In genomic region chr11:88461601-88462000, GRCm38 (mm10) we compare ENCODE assay signal across 13 mouse cellular contexts.
DNase-seq lines count a peak whose midpoint lies in the region; ATAC-seq and TF ChIP-seq lines count a peak whose summit lies in the region.
"Had no signal": no experiment of that assay in that cellular context is flagged by ENCODE, and none has a peak within 500 bp of the region (broad histone marks: within the 10 kb centered on the region; RNA-seq: fewer than 3 reads in every experiment).

No protein-coding gene starts in this region.

- H3K27me3 ChIP-seq in heart, embryonic 12.5 days (replicated peaks): no peaks in the 10 kb centered on the region
- H3K27me3 ChIP-seq in midbrain, embryonic 11.5 days (ENCODE audit: control insufficient read depth, insufficient read depth, low read length): no peaks in the 10 kb centered on the region
- no peaks in the 10 kb centered on the region for H3K27me3 ChIP-seq in midbrain, postnatal 0 days (ENCODE audit: insufficient read depth, low read length)
- no peaks in the 10 kb centered on the region for H3K27me3 ChIP-seq in midbrain, embryonic 15.5 days (replicated peaks)
- H3K27me3 ChIP-seq: liver, embryonic 12.5 days had no signal

- no peaks in the 10 kb centered on the region for H3K9me3 ChIP-seq in heart, embryonic 12.5 days (replicated peaks)
- H3K9me3 ChIP-seq in midbrain, embryonic 11.5 days (ENCODE audit: control insufficient read depth, low read length): no peaks in the 10 kb centered on the region
- no peaks in the 10 kb centered on the region for H3K9me3 ChIP-seq in midbrain, postnatal 0 days (ENCODE audit: low read length)
- no peaks in the 10 kb centered on the region for H3K9me3 ChIP-seq in midbrain, embryonic 15.5 days
- H3K9me3 ChIP-seq: liver, embryonic 12.5 days had no signal

- peaks cover 78% of the 10 kb centered on the region for H3K4me1 ChIP-seq in heart, embryonic 12.5 days (replicated peaks)
- peaks cover 49% of the 10 kb centered on the region for H3K4me1 ChIP-seq in midbrain, embryonic 11.5 days (ENCODE audit: control insufficient read depth, insufficient read depth, low read length)
- H3K4me1 ChIP-seq in midbrain, postnatal 0 days (ENCODE audit: insufficient read depth, low read length): peaks cover 6% of the 10 kb centered on the region; the same call in 1 of the 2 replicates
- H3K4me1 ChIP-seq in midbrain, embryonic 15.5 days: peaks cover 59% of the 10 kb centered on the region
- H3K4me1 ChIP-seq: liver, embryonic 12.5 days had no signal

- no peak overlapping the region for H3K4me2 ChIP-seq in heart, embryonic 12.5 days
- H3K4me2 ChIP-seq in midbrain, embryonic 11.5 days: no peak overlapping the region
- H3K4me2 ChIP-seq in midbrain, postnatal 0 days (ENCODE audit: low read depth, low read length, poor library complexity, severe bottlenecking): no peak overlapping the region
- H3K4me2 ChIP-seq in midbrain, embryonic 15.5 days: no peak overlapping the region
- H3K4me2 ChIP-seq: liver, embryonic 12.5 days had no signal

- H3K27ac ChIP-seq in heart, embryonic 12.5 days (ENCODE audit: poor library complexity, severe bottlenecking): peak overlapping the region; percentile 34; the same call in 1 of the 2 replicates
- peak overlapping the region; percentile 52; the same call in 1 of the 2 replicates for H3K27ac ChIP-seq in midbrain, embryonic 11.5 days (ENCODE audit: low read depth, low read length)
- H3K27ac ChIP-seq in midbrain, postnatal 0 days (ENCODE audit: low read depth, low read length): no peak overlapping the region
- H3K27ac ChIP-seq in midbrain, embryonic 15.5 days: peak overlapping the region; percentile 48; the same call in 1 of the 2 replicates

- peaks cover 10% of the 10 kb centered on the region for H3K36me3 ChIP-seq in heart, embryonic 12.5 days
- H3K36me3 ChIP-seq in midbrain, embryonic 11.5 days (ENCODE audit: control insufficient read depth, insufficient read depth, low read length): no peaks in the 10 kb centered on the region
- no peaks in the 10 kb centered on the region for H3K36me3 ChIP-seq in midbrain, postnatal 0 days (ENCODE audit: insufficient read depth, low read length)
- no peaks in the 10 kb centered on the region for H3K36me3 ChIP-seq in midbrain, embryonic 15.5 days (replicated peaks)
- H3K36me3 ChIP-seq: liver, embryonic 12.5 days had no signal

- TF ChIP-seq CTCF in midbrain, postnatal 0 days (IDR thresholded peaks at IDR 0.05): no peak

- no peak overlapping the region for H3K4me3 ChIP-seq in heart, embryonic 12.5 days
- H3K4me3 ChIP-seq in midbrain, embryonic 11.5 days (ENCODE audit: low read depth, low read length): no peak overlapping the region
- no peak overlapping the region for H3K4me3 ChIP-seq in midbrain, postnatal 0 days (ENCODE audit: low read depth, low read length)
- H3K4me3 ChIP-seq in midbrain, embryonic 15.5 days: no peak overlapping the region
- H3K4me3 ChIP-seq: liver, embryonic 12.5 days had no signal

- H3K9ac ChIP-seq in heart, embryonic 12.5 days: no peak overlapping the region
- no peak overlapping the region for H3K9ac ChIP-seq in midbrain, embryonic 11.5 days (ENCODE audit: low read length)
- H3K9ac ChIP-seq in midbrain, postnatal 0 days (replicated peaks; ENCODE audit: low read length, poor library complexity, severe bottlenecking): no peak overlapping the region
- H3K9ac ChIP-seq in midbrain, embryonic 15.5 days: no peak overlapping the region
- H3K9ac ChIP-seq: liver, embryonic 12.5 days had no signal

- DNase-seq in heart, adult 18-20 months: no peak
- no peak for DNase-seq in midbrain, embryonic 11.5 days (ENCODE audit: low spot score, missing footprints)
- no peak for DNase-seq in midbrain, postnatal 0 days (ENCODE audit: low spot score)
- peak; percentile 52 for DNase-seq in gonadal fat pad, adult 2 months (ENCODE audit: low read depth)
- no peak for DNase-seq in spleen, postnatal 10 days (ENCODE audit: low spot score in 2 of 2)
- DNase-seq: cerebellum, adult 9-11 months; gastrocnemius, postnatal 25 days; kidney, adult 18-20 months; layer of hippocampus, adult 9-11 months; right cerebral cortex, adult 18-20 months had no signal

- no peak for ATAC-seq in heart, embryonic 12.5 days (ENCODE audit: insufficient number of reproducible peaks, low FRiP score)
- ATAC-seq in midbrain, embryonic 11.5 days (ENCODE audit: low FRiP score): no peak
- ATAC-seq in midbrain, postnatal 0 days (ENCODE audit: low FRiP score): no peak
- ATAC-seq in midbrain, embryonic 15.5 days (replicated peaks): no peak
- ATAC-seq: liver, embryonic 12.5 days had no signal

- 52% methylated on average over 4 of the region's 4 CpGs for WGBS in heart, embryonic 12.5 days
- WGBS in midbrain, embryonic 11.5 days: 98% methylated on average over 4 of the region's 4 CpGs
- 86% methylated on average over 4 of the region's 4 CpGs for WGBS in midbrain, postnatal 0 days
- WGBS in midbrain, embryonic 15.5 days: 93% methylated on average over 4 of the region's 4 CpGs
